Mouse (Mus musculus) C2C12 (cell line): ENCODE data around the gene 0610030E20Rik. TPM values are rescaled to one million over a fixed set of nuclear protein-coding genes. Genes with fewer than 3 reads are reported as not detected.
A peak's percentile ranks its signal among the peaks of the same experiment; 100 is the strongest.

Experiments used
- H3K27me3 ChIP-seq: one replicate; pipeline ENCODE4 v1.6.1; 2011; ENCODE audit not compliant: control insufficient read depth, insufficient read depth, insufficient read length
- H3K36me3 ChIP-seq: one replicate; pipeline ENCODE4 v1.6.1; 2011; ENCODE audit not compliant: control insufficient read depth, insufficient read depth
- H3K4me3 ChIP-seq: one replicate; pipeline ENCODE4 v1.5.1; 2011; ENCODE audit warnings: mild to moderate bottlenecking, control low read depth; ENCODE audit not compliant: poor library complexity, insufficient read depth, severe bottlenecking
- H3K79me2 ChIP-seq: one replicate; pipeline ENCODE4 v1.6.1; 2011; ENCODE audit not compliant: control insufficient read depth, insufficient read depth
- H3K79me3 ChIP-seq: one replicate; pipeline ENCODE4 v1.6.1; 2011; ENCODE audit warnings: low read depth, control low read depth
- H3ac ChIP-seq: one replicate; pipeline ENCODE3; 2011; ENCODE audit warnings: low read depth; ENCODE audit not compliant: control insufficient read depth, insufficient read length
- CEBPB ChIP-seq: IDR thresholded peaks from one replicate; pipeline ENCODE4 v1.6.1; 2011; ENCODE audit warnings: low read depth, mild to moderate bottlenecking, control low read depth, moderate library complexity
- CTCF ChIP-seq: IDR thresholded peaks from one replicate; pipeline ENCODE4 v1.5.1; 2011; ENCODE audit not compliant: control insufficient read depth, insufficient read depth, insufficient read length
- FOSL1 ChIP-seq: IDR thresholded peaks from one replicate; pipeline ENCODE4 v1.8.0; 2011; ENCODE audit warnings: mild to moderate bottlenecking, low read length; ENCODE audit not compliant: poor library complexity, insufficient read depth, severe bottlenecking
- MAX ChIP-seq: IDR thresholded peaks from one replicate; pipeline ENCODE4 v1.6.1; 2011; ENCODE audit warnings: mild to moderate bottlenecking, control low read depth
- MYOD1 ChIP-seq: IDR thresholded peaks from one replicate; pipeline ENCODE4 v1.6.1; 2011; ENCODE audit warnings: low read depth; ENCODE audit not compliant: control insufficient read depth, insufficient read length
- MYOG ChIP-seq: IDR thresholded peaks from one replicate; pipeline ENCODE4 v1.6.1; 2011; ENCODE audit not compliant: control insufficient read depth, insufficient read length; ENCODE audit errors: extremely low read depth
- USF1 ChIP-seq: IDR thresholded peaks from one replicate; pipeline ENCODE4 v1.6.1; 2011; ENCODE audit warnings: low read depth, mild to moderate bottlenecking, control low read depth, moderate library complexity
- polyA plus RNA-seq: library from polyadenylated mRNA; unstranded; fragments of >200 nt; fragmentation: generic; extraction: Trizol; gene quantifications from one replicate; pipeline ENCODE4 v1.2.1, GENCODE M21; 2012; ENCODE audit warnings: missing spikeins

0610030E20Rik gene
- polyA plus RNA-seq, 1 experiment = 5.2 TPM

- TF ChIP-seq CTCF = peak; percentile 9
- no peak for TF ChIP-seq MYOG
- TF ChIP-seq CEBPB = no peak
- peak; percentile 96 for TF ChIP-seq USF1
- H3K79me2 ChIP-seq = peaks cover 21% of the 10 kb centered on the region
These were observed 15.3 kb downstream of the 0610030E20Rik start for GRCm38 (mm10) chr6:72362132-72363028.

DNA sequence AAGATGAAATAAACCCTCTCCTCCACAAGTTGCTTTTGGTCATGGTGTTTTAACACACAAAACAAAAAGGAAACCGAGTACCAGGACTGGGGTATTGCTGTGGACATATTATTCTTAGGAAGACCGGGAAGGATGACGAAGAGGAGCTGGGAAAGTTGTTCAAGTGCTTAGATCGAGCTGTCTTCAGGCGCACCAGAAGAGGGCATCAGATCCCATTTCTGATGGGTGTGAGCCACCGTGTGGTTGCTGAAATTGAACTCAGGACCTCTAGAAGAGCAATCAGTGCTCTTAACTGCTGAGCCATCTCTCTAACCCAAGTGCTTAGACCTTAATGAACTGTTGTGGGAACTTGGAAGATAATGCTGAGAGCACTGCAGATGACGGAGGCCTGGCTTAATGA, 16.9 kb downstream of the 0610030E20Rik start:
- no peaks in the 10 kb centered on the region for H3K27me3 ChIP-seq
- H3ac ChIP-seq = no peak overlapping the region
- peaks cover 15% of the 10 kb centered on the region for H3K36me3 ChIP-seq
- H3K79me3 ChIP-seq = peaks cover 13% of the 10 kb centered on the region
- peaks cover 21% of the 10 kb centered on the region for H3K79me2 ChIP-seq
- no peak overlapping the region for H3K4me3 ChIP-seq
- peak; percentile 21 for TF ChIP-seq CTCF
- TF ChIP-seq FOSL1 = no peak

More at GRCm38 (mm10) chr6:72362132-72363028, 15.3 kb downstream of the 0610030E20Rik start:
- Histone ChIP-seq H3K79me3 (peaks cover 13% of the 10 kb centered on the region), H3K4me3 (peak overlapping the region; percentile 82), H3ac (peak overlapping the region; percentile 70), H3K36me3 (peaks cover 24% of the 10 kb centered on the region), H3K27me3 (no peaks in the 10 kb centered on the region)

GRCm38 (mm10) chr6:72364985-72365384, 17.9 kb downstream of the 0610030E20Rik start:
- no peak overlapping the region for H3ac ChIP-seq
- H3K79me2 ChIP-seq = peaks cover 21% of the 10 kb centered on the region
- no peak overlapping the region for H3K4me3 ChIP-seq
- peaks cover 10% of the 10 kb centered on the region for H3K36me3 ChIP-seq
- peaks cover 13% of the 10 kb centered on the region for H3K79me3 ChIP-seq
- TF ChIP-seq FOSL1 = no peak
- no peak for TF ChIP-seq MAX
- TF ChIP-seq MYOD1 = no peak
- TF ChIP-seq CTCF = no peak
- TF ChIP-seq USF1 = no peak
- TF ChIP-seq CEBPB = no peak
- TF ChIP-seq MYOG = no peak
- H3K27me3 ChIP-seq = no peaks in the 10 kb centered on the region

DNA sequence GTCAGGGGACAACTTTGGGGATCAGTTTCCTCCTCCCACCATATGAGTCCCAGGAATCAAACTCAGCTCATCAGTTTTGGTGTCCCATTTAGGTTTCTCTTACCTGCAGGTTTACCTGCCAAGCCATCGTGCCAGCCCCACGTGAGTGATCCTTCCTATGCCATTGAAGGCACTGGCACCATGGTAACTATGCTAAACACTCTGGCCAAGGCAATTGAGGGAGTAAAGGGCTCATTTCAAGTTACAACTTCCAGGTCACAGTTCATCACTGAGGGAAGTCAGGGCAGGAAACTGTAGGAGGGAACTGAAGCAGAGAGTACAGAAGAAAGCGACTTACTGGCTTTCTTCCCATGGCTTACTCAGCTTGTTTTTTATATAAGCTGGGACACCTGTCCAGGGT, 19.2 kb downstream of the 0610030E20Rik start:
- no peaks in the 10 kb centered on the region for H3K27me3 ChIP-seq
- peaks cover 8% of the 10 kb centered on the region for H3K79me2 ChIP-seq
- no peaks in the 10 kb centered on the region for H3K36me3 ChIP-seq
- H3K79me3 ChIP-seq = peaks cover 9% of the 10 kb centered on the region
- no peak overlapping the region for H3K4me3 ChIP-seq
- TF ChIP-seq MYOD1 (no peak), MAX (no peak), USF1 (no peak), CEBPB (no peak), CTCF (no peak), MYOG (no peak), FOSL1 (no peak)
- no peak overlapping the region for H3ac ChIP-seq

DNA sequence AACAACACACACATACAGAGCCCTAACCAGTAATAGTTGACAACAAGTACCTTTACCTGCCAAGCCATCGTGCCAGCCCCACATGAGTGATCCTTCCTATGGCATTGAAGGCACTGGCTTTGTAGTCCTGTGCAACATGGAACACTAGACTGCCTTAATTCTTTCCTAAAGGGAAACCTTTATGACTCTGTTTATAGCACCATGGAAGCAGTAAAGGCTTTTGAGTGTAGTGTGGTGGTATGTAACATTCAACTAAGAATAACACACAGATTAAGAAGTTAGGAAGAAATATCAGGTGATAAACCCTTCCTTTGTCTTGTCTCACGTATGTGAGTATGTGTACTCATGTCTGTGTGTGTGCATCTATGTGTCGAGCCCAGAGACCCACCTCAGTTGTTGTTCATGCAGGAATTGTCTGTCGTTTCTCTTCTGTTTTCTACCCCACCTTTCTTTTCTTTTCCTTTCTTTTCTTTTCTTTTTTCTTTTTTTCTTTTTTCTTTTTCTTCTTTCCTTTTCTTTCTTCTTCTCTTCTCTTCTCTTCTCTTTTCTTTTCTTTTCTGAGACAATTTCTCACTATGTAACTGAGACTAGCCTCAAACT, 19.8 kb downstream of the 0610030E20Rik start, which contains the start of gene Rnf181:
TSS of gene Rnf181 (minus strand) at position 113 of the 600 bp plus-strand sequence.
- Histone ChIP-seq H3K79me3 (peaks cover 2% of the 10 kb centered on the region), H3ac (no peak within 1 kb of the TSS), H3K4me3 (no peak within 1 kb of the TSS), H3K36me3 (no peaks in the 10 kb centered on the region), H3K27me3 (no peaks in the 10 kb centered on the region), H3K79me2 (peaks cover 2% of the 10 kb centered on the region)
- no peak for TF ChIP-seq MYOD1
- TF ChIP-seq CEBPB = no peak
- TF ChIP-seq USF1 = no peak
- TF ChIP-seq MYOG = no peak
- no peak for TF ChIP-seq MAX
- TF ChIP-seq CTCF = no peak
- TF ChIP-seq FOSL1 = no peak
